Mouse (Mus musculus) kidney, postnatal 4 days (tissue): ENCODE data around the gene Nup133.

Experiments
- DNase-seq, 2 experiments: peaks; one replicate each; pipeline ENCODE4 v3.0.0; 2021; ENCODE audit warnings: mixed read lengths in 2 of 2

Gene Nup133

GRCm38 (mm10) chr8:123950077-123950802 is 1.2 kb upstream of the Nup133 start:
- peak; percentile 63 to 78 for DNase-seq

GRCm38 (mm10) chr8:123949686-123949986 is 571 bp upstream of the Nup133 start:
- no peak for DNase-seq

GRCm38 (mm10) chr8:123929026-123929425 is 20.0 kb downstream of the Nup133 start:
- DNase-seq = no peak

GRCm38 (mm10) chr8:123925671-123926070 is 23.4 kb downstream of the Nup133 start:
- DNase-seq = no peak

- peak; percentile 85 to 90 for DNase-seq
Observed at GRCm38 (mm10) chr8:123924719-123925118, 24.3 kb downstream of the Nup133 start.

- DNase-seq = no peak
Observed at GRCm38 (mm10) chr8:123914635-123915034, 34.4 kb downstream of the Nup133 start.

GRCm38 (mm10) chr8:123912265-123912664 is 36.8 kb downstream of the Nup133 start:
- no peak for DNase-seq

GRCm38 (mm10) chr8:123907604-123908003 is 41.5 kb downstream of the Nup133 start:
- no peak for DNase-seq

GRCm38 (mm10) chr8:123902653-123903052 is 46.4 kb downstream of the Nup133 start:
- no peak for DNase-seq

- DNase-seq = peak; percentile 22 to 33
Observed at GRCm38 (mm10) chr8:123899366-123899765, 49.7 kb downstream of the Nup133 start.

GRCm38 (mm10) chr8:123898576-123898975 is 50.5 kb downstream of the Nup133 start:
- no peak for DNase-seq

GRCm38 (mm10) chr8:123896774-123897173 is 52.3 kb downstream of the Nup133 start:
- DNase-seq = no peak

GRCm38 (mm10) chr8:123896366-123896761 is 52.7 kb downstream of the Nup133 start:
- DNase-seq = no peak

GRCm38 (mm10) chr8:123895680-123896365 is 53.2 kb downstream of the Nup133 start:
- no peak for DNase-seq

- no peak for DNase-seq
Observed at GRCm38 (mm10) chr8:123895230-123895629, 53.8 kb downstream of the Nup133 start.

GRCm38 (mm10) chr8:123894502-123895097 is 54.5 kb downstream of the Nup133 start, which contains the start of gene Acta1:
TSS of gene Acta1 (minus strand) at chr8:123894751.
- no peak for DNase-seq

GRCm38 (mm10) chr8:123893413-123893812 is 55.7 kb downstream of the Nup133 start:
- no peak for DNase-seq

GRCm38 (mm10) chr8:123892586-123893155 is 56.4 kb downstream of the Nup133 start:
- DNase-seq = no peak

- no peak for DNase-seq
Observed at GRCm38 (mm10) chr8:123891883-123892585, 57.0 kb downstream of the Nup133 start.

- peak; percentile 82 to 84 for DNase-seq
Observed at GRCm38 (mm10) chr8:123891271-123891670, 57.8 kb downstream of the Nup133 start.

- DNase-seq = no peak
Observed at GRCm38 (mm10) chr8:123889797-123890196, 59.3 kb downstream of the Nup133 start.

GRCm38 (mm10) chr8:123887956-123888355 is 61.1 kb downstream of the Nup133 start:
- no peak for DNase-seq

GRCm38 (mm10) chr8:123887163-123887562 is 61.9 kb downstream of the Nup133 start:
- no peak for DNase-seq
